Mouse (Mus musculus): ENCODE data around the gene Nos1ap.

- TF ChIP-seq POLR2A (IDR thresholded peaks at IDR 0.05; ENCODE audit: low read depth, low read length) (no peak), CTCF (IDR thresholded peaks at IDR 0.05; ENCODE audit: extremely low read depth, insufficient read length, insufficient replicate concordance, low read depth, low read length) (no peak)
Observed at GRCm38 (mm10) chr1:170303103-170303502, 286.6 kb downstream of the Nos1ap start.
